Mouse (Mus musculus) layer of hippocampus, adult 2 months (tissue): ENCODE measurements at regions not wholly inside any gene's neighbourhood (a gene's known extent, or its start where the extent isn't known, plus 50 kb on each side); places are given as distances from the start of the nearest gene placed in this dataset.

Experiments
- DNase-seq, 2 experiments: peaks; one replicate each; pipeline ENCODE4 v3.0.0; 2022; ENCODE audit warnings: low spot score in 2 of 2
- H3K27ac ChIP-seq: fragments of 200-600 bp; 2 replicates; pipeline ENCODE4 v1.8.1; 2022
- H3K4me3 ChIP-seq: fragments of 200-600 bp; 2 replicates; pipeline ENCODE4 v1.8.1; 2022; ENCODE audit warnings: mild to moderate bottlenecking
- CTCF ChIP-seq: fragments of 200-600 bp; conservative IDR thresholded peaks from 2 replicates; pipeline ENCODE4 v1.8.1; 2022; ENCODE audit warnings: antibody characterized with exemption, mild to moderate bottlenecking, moderate library complexity

GRCm38 (mm10) chr14:92764354-92764753 is 1126.1 kb downstream of the Pcdh9 start:
- TF ChIP-seq CTCF, result peak; percentile 79
- no peak for DNase-seq
- H3K27ac ChIP-seq, result no peak overlapping the region
- no peak overlapping the region for H3K4me3 ChIP-seq

GRCm38 (mm10) chr14:92754676-92755075 is 1135.8 kb downstream of the Pcdh9 start:
- H3K4me3 ChIP-seq, result no peak overlapping the region
- DNase-seq, result no peak
- no peak overlapping the region for H3K27ac ChIP-seq
- no peak for TF ChIP-seq CTCF

GRCm38 (mm10) chr14:92717666-92718065 is 1172.8 kb downstream of the Pcdh9 start:
- TF ChIP-seq CTCF, result no peak
- Histone ChIP-seq H3K4me3 (no peak overlapping the region), H3K27ac (no peak overlapping the region)
- no peak for DNase-seq

- no peak for DNase-seq
- Histone ChIP-seq H3K27ac (no peak overlapping the region), H3K4me3 (no peak overlapping the region)
- TF ChIP-seq CTCF, result no peak
Measured at GRCm38 (mm10) chr14:92688151-92688550, 1202.3 kb downstream of the Pcdh9 start.

GRCm38 (mm10) chr14:92687106-92687505 is 1203.4 kb downstream of the Pcdh9 start:
- no peak overlapping the region for H3K4me3 ChIP-seq
- no peak for DNase-seq
- H3K27ac ChIP-seq, result no peak overlapping the region
- TF ChIP-seq CTCF, result no peak

- no peak for DNase-seq
- no peak overlapping the region for H3K27ac ChIP-seq
- TF ChIP-seq CTCF, result no peak
- H3K4me3 ChIP-seq, result no peak overlapping the region
Measured at GRCm38 (mm10) chr14:92678845-92679499, 1211.5 kb downstream of the Pcdh9 start.

GRCm38 (mm10) chr14:92674146-92674545 is 1216.3 kb downstream of the Pcdh9 start:
- DNase-seq, result no peak

More at GRCm38 (mm10) chr14:92674146-92674545, 1216.3 kb downstream of the Pcdh9 start:
- Histone ChIP-seq H3K27ac (no peak overlapping the region), H3K4me3 (no peak overlapping the region)
- no peak for TF ChIP-seq CTCF
